Mouse (Mus musculus) limb, embryonic 14.5 days (tissue): Measurements from ENCODE around the gene Rbfox3. TPM values are rescaled to one million over a fixed set of nuclear protein-coding genes. Genes with fewer than 3 reads are reported as not detected.
"Not testable (repeated sequence)": the region's sequence is repeated elsewhere in the genome, so short reads cannot be mapped to it uniquely, and the experiment has no call there.

Source experiments
- ATAC-seq: fragments of 200-750 bp; cut with Nextera tagmentation; 2 replicates; pipeline ENCODE4 v1.8.0; 2017; ENCODE audit warnings: low read depth, moderate number of reproducible peaks, moderate TSS enrichment; ENCODE audit not compliant: low FRiP score
- DNase-seq: peaks from one replicate; pipeline ENCODE4 v3.0.0-alpha.2; 2015; ENCODE audit warnings: low spot score
- H3K27ac ChIP-seq: fragments of 300-500 bp; sonication (generic); replicated peaks from 2 replicates; pipeline ENCODE4 v1.5.1; 2014; ENCODE audit warnings: low read depth, mild to moderate bottlenecking, low read length, moderate library complexity, mixed read lengths
- H3K27me3 ChIP-seq: fragments of 300-500 bp; sonication (generic); 2 replicates; pipeline ENCODE4 v1.6.1; 2014; ENCODE audit warnings: low read length, mixed read lengths; ENCODE audit not compliant: control insufficient read depth, insufficient read depth
- H3K36me3 ChIP-seq: fragments of 300-500 bp; sonication (generic); 2 replicates; pipeline ENCODE4 v1.6.1; 2014; ENCODE audit warnings: mild to moderate bottlenecking, low read length, moderate library complexity, mixed read lengths; ENCODE audit not compliant: control insufficient read depth, insufficient read depth
- H3K4me1 ChIP-seq: fragments of 300-500 bp; sonication (generic); 2 replicates; pipeline ENCODE4 v1.6.1; 2014; ENCODE audit warnings: antibody characterized with exemption, low read length, mixed read lengths; ENCODE audit not compliant: control insufficient read depth, insufficient read depth
- H3K4me2 ChIP-seq: fragments of 300-500 bp; sonication (generic); replicated peaks from 2 replicates; pipeline ENCODE4 v1.6.1; 2014; ENCODE audit warnings: low read depth, mild to moderate bottlenecking, low read length, moderate library complexity; ENCODE audit not compliant: severe bottlenecking
- H3K4me3 ChIP-seq: fragments of 300-500 bp; sonication (generic); replicated peaks from 2 replicates; pipeline ENCODE4 v1.5.1; 2014; ENCODE audit warnings: low read length
- H3K9ac ChIP-seq: fragments of 300-500 bp; sonication (generic); 2 replicates; pipeline ENCODE4 v1.6.1; 2014; ENCODE audit warnings: mild to moderate bottlenecking, low read depth, low read length, moderate library complexity; ENCODE audit not compliant: severe bottlenecking
- H3K9me3 ChIP-seq: fragments of 300-500 bp; sonication (generic); 2 replicates; pipeline ENCODE4 v1.6.1; 2016; ENCODE audit warnings: low read length; ENCODE audit not compliant: control insufficient read depth
- POLR2A ChIP-seq: fragments of 200-500 bp; IDR thresholded peaks from 2 replicates; pipeline ENCODE4 v1.8.0; 2012; ENCODE audit warnings: inconsistent platforms, mild to moderate bottlenecking, moderate library complexity, borderline replicate concordance; ENCODE audit not compliant: insufficient read depth, insufficient read length; ENCODE audit errors: extremely low read depth
- WGBS: fragments of 180-500 bp; shearing (Covaris S2); extraction: QIAGEN DNeasy Blood & Tissue Kit; methylation state at CpG from one replicate; pipeline ENCODE4 v1.1.7; 2014; 5-methylcytosine and 5-hydroxymethylcytosine counted together
- polyA plus RNA-seq, 2 experiments: library from polyadenylated mRNA; depleted of rRNA in 1 of 2; stranded (reverse) in 1 of 2; unstranded in 1 of 2; fragments of >200 nt; fragmentation: Nextera tagmentation in 1 of 2; extraction: Ambion mirVana in 1 of 2; gene quantifications; 2 replicates each; pipeline versions ENCODE4 v1.2.1 to v1.2.3; 2012 to 2014

The Rbfox3 gene
- polyA plus RNA-seq, 2 experiments = 0.43 to 0.44 TPM

DNA sequence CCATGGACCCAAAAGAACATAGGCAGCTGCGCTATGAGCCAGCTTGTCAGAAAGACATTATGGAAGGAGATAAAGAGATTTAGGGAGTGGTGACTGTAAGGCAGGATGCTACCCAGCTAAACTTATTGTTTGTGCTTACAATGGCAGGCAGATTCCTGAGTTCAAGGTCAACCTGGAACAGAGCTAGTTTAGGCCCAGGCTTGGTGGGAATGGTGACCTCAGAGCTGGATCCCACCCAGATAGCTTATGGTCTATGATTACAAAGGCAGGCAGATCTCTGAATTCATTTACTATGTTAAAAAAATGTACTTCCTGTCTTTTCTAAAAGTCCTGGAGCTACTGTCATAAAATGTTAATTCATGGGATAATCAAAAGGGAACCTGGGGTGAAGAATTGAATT lies 123.3 kb downstream of the Rbfox3 start:
- TF ChIP-seq POLR2A = no peak
- DNase-seq = no peak

DNA sequence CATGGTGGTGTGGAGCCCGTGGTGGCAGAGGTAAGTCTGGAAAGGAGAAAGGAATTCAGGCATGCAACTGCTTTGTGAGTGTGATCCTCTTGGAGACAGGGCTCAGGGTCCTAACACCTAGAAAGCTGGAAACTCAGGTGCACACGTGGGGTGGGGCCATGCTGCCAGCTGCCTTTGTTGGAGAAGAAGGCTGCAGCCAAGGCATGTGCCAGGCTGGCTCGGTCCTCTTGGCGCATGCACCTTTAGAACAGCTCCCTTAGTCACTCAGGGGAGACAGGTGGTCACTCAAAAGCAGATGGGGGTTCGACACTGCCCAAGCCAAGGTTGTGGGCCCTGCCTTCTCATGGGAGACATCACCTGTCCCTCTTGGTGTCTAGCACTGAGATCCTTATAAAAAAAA lies 128.7 kb downstream of the Rbfox3 start:
- no peak for TF ChIP-seq POLR2A
- Histone ChIP-seq H3K27me3 (no peaks in the 10 kb centered on the region), H3K9me3 (no peaks in the 10 kb centered on the region), H3K4me1 (no peaks in the 10 kb centered on the region), H3K4me3 (no peak overlapping the region), H3K27ac (no peak overlapping the region), H3K36me3 (no peaks in the 10 kb centered on the region), H3K4me2 (no peak overlapping the region), H3K9ac (no peak overlapping the region)
- no peak for DNase-seq
- WGBS = 82% methylated on average over 5 of the region's 5 CpGs
- ATAC-seq = no peak

More for the DNA sequence above, 123.3 kb downstream of the Rbfox3 start:
- Histone ChIP-seq H3K4me3 (no peak overlapping the region), H3K9ac (no peak overlapping the region), H3K27ac (no peak overlapping the region), H3K4me2 (no peak overlapping the region), H3K36me3 (no peaks in the 10 kb centered on the region), H3K9me3 (no peaks in the 10 kb centered on the region), H3K4me1 (peaks cover 9% of the 10 kb centered on the region), H3K27me3 (no peaks in the 10 kb centered on the region)
- 89% methylated on average over 1 of the region's 1 CpGs for WGBS
- ATAC-seq = no peak

- ATAC-seq (no peak), DNase-seq (no peak)
- H3K9ac ChIP-seq = no peak overlapping the region
- H3K4me3 ChIP-seq = no peak overlapping the region
- 11% methylated on average over 3 of the region's 3 CpGs for WGBS
- H3K9me3 ChIP-seq = no peaks in the 10 kb centered on the region
- H3K4me2 ChIP-seq = no peak overlapping the region
- no peaks in the 10 kb centered on the region for H3K27me3 ChIP-seq
- H3K27ac ChIP-seq = no peak overlapping the region
- 0 out of 2 replicates have a peak, but pooled peaks cover 5% of the 10 kb centered on the region for H3K4me1 ChIP-seq
- H3K36me3 ChIP-seq = no peaks in the 10 kb centered on the region
- no peak for TF ChIP-seq POLR2A
Measured at GRCm38 (mm10) chr11:118775753-118776152, 135.6 kb downstream of the Rbfox3 start.

DNA sequence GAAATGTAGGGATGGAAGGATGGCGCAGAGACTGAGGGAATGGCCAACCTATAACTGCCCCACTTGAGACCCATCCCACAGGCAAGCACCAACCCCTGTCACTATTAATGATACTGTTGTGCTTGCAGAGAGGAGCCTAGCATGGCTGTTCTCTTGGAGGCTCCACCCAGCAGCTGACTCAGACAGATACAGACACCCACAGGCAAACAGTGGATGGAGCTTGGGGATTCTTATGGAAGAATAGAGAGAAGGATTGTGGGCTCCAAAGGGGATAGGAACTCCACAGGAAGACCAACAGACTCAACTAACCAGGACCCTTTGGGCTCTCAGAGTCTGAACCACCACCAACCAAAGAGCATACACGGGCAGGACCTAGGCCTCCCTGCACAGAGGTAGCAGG lies 136.6 kb downstream of the Rbfox3 start:
- DNase-seq, H3K9me3 ChIP-seq, H3K27me3 ChIP-seq, H3K4me2 ChIP-seq, H3K27ac ChIP-seq, ATAC-seq, H3K36me3 ChIP-seq, H3K4me3 ChIP-seq, H3K9ac ChIP-seq, H3K4me1 ChIP-seq: not testable (repeated sequence)
- 88% methylated on average over 2 of the region's 2 CpGs for WGBS

DNA sequence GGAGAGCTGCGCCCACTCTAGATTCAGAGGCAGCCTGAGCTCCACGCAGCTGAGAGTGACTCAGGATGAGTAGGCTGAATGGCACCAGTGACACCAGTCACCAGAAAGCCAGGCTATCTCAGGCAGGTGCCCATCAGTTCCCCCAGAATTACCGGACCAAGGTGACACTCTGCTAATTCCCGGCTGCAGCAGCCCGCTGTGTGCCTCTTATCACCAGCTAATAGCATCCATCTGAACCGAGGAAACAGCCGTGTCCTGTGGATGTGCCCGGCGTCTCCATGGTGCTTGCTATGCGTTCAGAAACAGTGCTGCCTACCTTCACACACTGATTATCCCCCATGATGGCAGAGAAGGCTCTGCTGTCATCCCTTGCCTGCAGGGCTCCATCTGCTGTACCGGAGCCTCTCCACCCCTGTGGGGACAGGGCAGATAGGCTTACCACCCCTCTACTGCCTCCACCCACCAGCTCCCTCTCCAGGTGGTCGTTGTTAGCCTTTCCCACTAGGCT lies 138.3 kb downstream of the Rbfox3 start:
- H3K9me3 ChIP-seq = no peaks in the 10 kb centered on the region
- WGBS = 55% methylated on average over 12 of the region's 12 CpGs

DNA sequence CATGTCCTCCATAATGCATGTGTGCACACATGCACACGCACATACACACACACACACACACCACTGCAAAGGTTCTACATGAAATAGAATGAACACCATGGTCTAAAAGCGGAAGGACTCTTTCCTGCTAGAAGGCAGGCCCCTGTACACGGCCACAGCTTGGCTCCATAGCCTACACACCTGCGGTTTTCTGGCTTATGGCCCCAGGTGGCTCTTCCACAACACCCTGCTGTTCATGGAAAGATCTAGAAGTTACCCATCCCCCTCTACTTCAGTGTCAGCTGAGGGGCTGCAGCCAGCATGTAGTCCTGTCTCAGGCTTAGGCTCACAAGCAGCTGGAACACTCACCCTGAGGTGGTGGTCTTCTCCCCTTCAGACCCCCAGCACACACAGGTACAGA lies 140.0 kb downstream of the Rbfox3 start:
- no peak for TF ChIP-seq POLR2A
- Histone ChIP-seq H3K27me3 (no peaks in the 10 kb centered on the region), H3K4me3 (no peak overlapping the region), H3K4me2 (no peak overlapping the region), H3K9ac (no peak overlapping the region), H3K36me3 (no peaks in the 10 kb centered on the region), H3K9me3 (no peaks in the 10 kb centered on the region), H3K4me1 (0 out of 2 replicates have a peak, but pooled peaks cover 5% of the 10 kb centered on the region), H3K27ac (no peak overlapping the region)
- WGBS = 82% methylated on average over 4 of the region's 4 CpGs
- DNase-seq = no peak
- ATAC-seq = no peak

More for the DNA sequence above, 138.3 kb downstream of the Rbfox3 start:
- Histone ChIP-seq H3K4me3 (no peak overlapping the region), H3K36me3 (no peaks in the 10 kb centered on the region), H3K9ac (no peak overlapping the region), H3K4me2 (no peak overlapping the region), H3K27ac (no peak overlapping the region), H3K4me1 (0 out of 2 replicates have a peak, but pooled peaks cover 5% of the 10 kb centered on the region), H3K27me3 (no peaks in the 10 kb centered on the region)
- TF ChIP-seq POLR2A = no peak
- DNase-seq (no peak), ATAC-seq (no peak)
